Mouse (Mus musculus): ENCODE measurements around the gene Scaf11. TPM values are rescaled to one million over a fixed set of nuclear protein-coding genes. Genes with fewer than 3 reads are reported as not detected.

Scaf11 gene
- polyA plus RNA-seq, 1 experiment: 34.9 TPM

- no peak for TF ChIP-seq CTCF (IDR thresholded peaks at IDR 0.05; ENCODE audit: borderline replicate concordance, extremely low read depth, insufficient read depth, insufficient read length)
- no peak for TF ChIP-seq POLR2A (IDR thresholded peaks at IDR 0.05; ENCODE audit: borderline replicate concordance, extremely low read depth, insufficient read depth, insufficient read length, poor library complexity, severe bottlenecking)
- no peak for DNase-seq (ENCODE audit: low read depth)
Observed at GRCm38 (mm10) chr15:96382223-96382622, 78.4 kb downstream of the Scaf11 start.

- DNase-seq (ENCODE audit: low read depth): peak; percentile 32
- no peak for TF ChIP-seq CTCF (IDR thresholded peaks at IDR 0.05; ENCODE audit: borderline replicate concordance, extremely low read depth, insufficient read depth, insufficient read length)
- no peak for TF ChIP-seq POLR2A (IDR thresholded peaks at IDR 0.05; ENCODE audit: borderline replicate concordance, extremely low read depth, insufficient read depth, insufficient read length, poor library complexity, severe bottlenecking)
Observed at GRCm38 (mm10) chr15:96377701-96378100, 82.9 kb downstream of the Scaf11 start.

GRCm38 (mm10) chr15:96377263-96377662, 83.4 kb downstream of the Scaf11 start:
- DNase-seq (ENCODE audit: low read depth): peak; percentile 55
- TF ChIP-seq CTCF (IDR thresholded peaks at IDR 0.05; ENCODE audit: borderline replicate concordance, extremely low read depth, insufficient read depth, insufficient read length): no peak
- no peak for TF ChIP-seq POLR2A (IDR thresholded peaks at IDR 0.05; ENCODE audit: borderline replicate concordance, extremely low read depth, insufficient read depth, insufficient read length, poor library complexity, severe bottlenecking)

GRCm38 (mm10) chr15:96376214-96376613, 84.4 kb downstream of the Scaf11 start:
- no peak for DNase-seq (ENCODE audit: low read depth)
- no peak for TF ChIP-seq CTCF (IDR thresholded peaks at IDR 0.05; ENCODE audit: borderline replicate concordance, extremely low read depth, insufficient read depth, insufficient read length)
- TF ChIP-seq POLR2A (IDR thresholded peaks at IDR 0.05; ENCODE audit: borderline replicate concordance, extremely low read depth, insufficient read depth, insufficient read length, poor library complexity, severe bottlenecking): no peak

- no peak for DNase-seq (ENCODE audit: low read depth)
- TF ChIP-seq CTCF (IDR thresholded peaks at IDR 0.05; ENCODE audit: borderline replicate concordance, extremely low read depth, insufficient read depth, insufficient read length) (no peak), POLR2A (IDR thresholded peaks at IDR 0.05; ENCODE audit: borderline replicate concordance, extremely low read depth, insufficient read depth, insufficient read length, poor library complexity, severe bottlenecking) (no peak)
Observed at GRCm38 (mm10) chr15:96373161-96373560, 87.5 kb downstream of the Scaf11 start.

- no peak for DNase-seq (ENCODE audit: low read depth)
- TF ChIP-seq POLR2A (IDR thresholded peaks at IDR 0.05; ENCODE audit: borderline replicate concordance, extremely low read depth, insufficient read depth, insufficient read length, poor library complexity, severe bottlenecking): no peak
- TF ChIP-seq CTCF (IDR thresholded peaks at IDR 0.05; ENCODE audit: borderline replicate concordance, extremely low read depth, insufficient read depth, insufficient read length): no peak
Observed at GRCm38 (mm10) chr15:96372628-96373027, 88.0 kb downstream of the Scaf11 start.

GRCm38 (mm10) chr15:96371311-96371710, 89.3 kb downstream of the Scaf11 start:
- TF ChIP-seq CTCF (IDR thresholded peaks at IDR 0.05; ENCODE audit: borderline replicate concordance, extremely low read depth, insufficient read depth, insufficient read length) (no peak), POLR2A (IDR thresholded peaks at IDR 0.05; ENCODE audit: borderline replicate concordance, extremely low read depth, insufficient read depth, insufficient read length, poor library complexity, severe bottlenecking) (no peak)
- no peak for DNase-seq (ENCODE audit: low read depth)

- DNase-seq (ENCODE audit: low read depth): no peak
- TF ChIP-seq POLR2A (IDR thresholded peaks at IDR 0.05; ENCODE audit: borderline replicate concordance, extremely low read depth, insufficient read depth, insufficient read length, poor library complexity, severe bottlenecking) (no peak), CTCF (IDR thresholded peaks at IDR 0.05; ENCODE audit: borderline replicate concordance, extremely low read depth, insufficient read depth, insufficient read length) (no peak)
Observed at GRCm38 (mm10) chr15:96366176-96366963, 94.3 kb downstream of the Scaf11 start.

- DNase-seq (ENCODE audit: low read depth): peak; percentile 61
- TF ChIP-seq CTCF (IDR thresholded peaks at IDR 0.05; ENCODE audit: borderline replicate concordance, extremely low read depth, insufficient read depth, insufficient read length) (no peak), POLR2A (IDR thresholded peaks at IDR 0.05; ENCODE audit: borderline replicate concordance, extremely low read depth, insufficient read depth, insufficient read length, poor library complexity, severe bottlenecking) (no peak)
Observed at GRCm38 (mm10) chr15:96365351-96365750, 95.3 kb downstream of the Scaf11 start.

Other genes with a start within 250 kb of the Scaf11 start
- gene Arid2, start 173.3 kb downstream of the Scaf11 start, polyA plus RNA-seq (2012; rRNA removed): 34.8 and 44.2 TPM in 2 replicates
- 122 and 133 TPM in 2 replicates for gene Slc38a1, start 182.1 kb upstream of the Scaf11 start, polyA plus RNA-seq (2012; rRNA removed)
- 107 and 136 TPM in 2 replicates for gene Slc38a2, start 238.9 kb upstream of the Scaf11 start, polyA plus RNA-seq (2012; rRNA removed)

Data from brain, embryonic 14.5 days (tissue).